ENCODE assay signal across 14 mouse cellular contexts in genomic region chr13:52481786-52482185, GRCm38 (mm10). TPM values are rescaled to one million over a fixed set of nuclear protein-coding genes. Genes with fewer than 3 reads are reported as not detected.
A peak's percentile ranks its signal among the peaks of the same experiment; 100 is the strongest.
DNase-seq lines count a peak whose midpoint lies in the region; ATAC-seq and TF ChIP-seq lines count a peak whose summit lies in the region.
"Had no signal": no experiment of that assay in that cellular context is flagged by ENCODE, and none has a peak within 500 bp of the region (broad histone marks: within the 10 kb centered on the region; RNA-seq: fewer than 3 reads in every experiment).

No protein-coding gene starts in this region.

- TF ChIP-seq POLR2A in brain, embryonic 14.5 days (IDR thresholded peaks at IDR 0.05; ENCODE audit: borderline replicate concordance, extremely low read depth, insufficient read depth, insufficient read length, poor library complexity, severe bottlenecking), result no peak

- ATAC-seq in intestine, embryonic 16.5 days, result no peak
- ATAC-seq: liver, postnatal 0 days had no signal

- no peaks in the 10 kb centered on the region for H3K36me3 ChIP-seq in intestine, embryonic 16.5 days (ENCODE audit: control insufficient read depth, insufficient read depth, low read length)
- H3K36me3 ChIP-seq: heart, embryonic 10.5 days had no signal

- 74% methylated on average over 2 of the region's 2 CpGs for WGBS in intestine, embryonic 16.5 days

- no peak overlapping the region for H3K4me2 ChIP-seq in intestine, embryonic 16.5 days (ENCODE audit: low read depth, low read length)

- peak; percentile 70 for DNase-seq in cerebellum, adult 11-12 months
- DNase-seq in cerebellum, postnatal 10 days, result no peak
- DNase-seq in Muller cell, postnatal 12 days (ENCODE audit: inconsistent ontology term), result peak; percentile 92
- peak; percentile 47 for DNase-seq in brain, embryonic 14.5 days (ENCODE audit: low read depth)
- DNase-seq in gonadal fat pad, adult 2 months (ENCODE audit: low read depth), result peak; percentile 90
- DNase-seq in kidney, postnatal 10 days, result no peak
- no peak for DNase-seq in urinary bladder, postnatal 4 days (ENCODE audit: low spot score in 2 of 2)
- DNase-seq: embryo, embryonic 11 days; heart, postnatal 4 days; liver, postnatal 0 days; thymus, postnatal 14 days had no signal

- H3K9ac ChIP-seq in intestine, embryonic 16.5 days (ENCODE audit: low read depth, low read length), result no peak overlapping the region
- H3K9ac ChIP-seq: liver, postnatal 0 days had no signal

- no peaks in the 10 kb centered on the region for H3K27me3 ChIP-seq in intestine, embryonic 16.5 days (replicated peaks; ENCODE audit: control insufficient read depth, insufficient read depth, low read length)

- no peaks in the 10 kb centered on the region for H3K9me3 ChIP-seq in intestine, embryonic 16.5 days (ENCODE audit: control insufficient read depth, low read length)
- H3K9me3 ChIP-seq: heart, embryonic 10.5 days had no signal

- no peak for TF ChIP-seq CTCF in brain, embryonic 14.5 days (IDR thresholded peaks at IDR 0.05; ENCODE audit: borderline replicate concordance, extremely low read depth, insufficient read depth, insufficient read length)

- no peaks in the 10 kb centered on the region for H3K4me1 ChIP-seq in intestine, embryonic 16.5 days (ENCODE audit: control insufficient read depth, insufficient read depth, low read length)
- H3K4me1 ChIP-seq: heart, embryonic 10.5 days had no signal

- H3K4me3 ChIP-seq in intestine, embryonic 16.5 days (ENCODE audit: low read length), result no peak overlapping the region
- H3K4me3 ChIP-seq: heart, embryonic 10.5 days; megakaryocyte, embryonic 14.5 days had no signal

- H3K27ac ChIP-seq in intestine, embryonic 16.5 days (ENCODE audit: low read length), result no peak overlapping the region
- H3K27ac ChIP-seq: heart, embryonic 10.5 days had no signal

RNA-seq across cellular contexts. Expression of gene Diras2, which starts 49.3 kb away (rescaled TPM):
- polyA plus RNA-seq in brain, embryonic 14.5 days (2012; rRNA removed), result 11.0 and 18.1 TPM in 2 replicates
- polyA plus RNA-seq in gonadal fat pad, adult 2 months (2012; rRNA removed), result 1.1 and 1.3 TPM in 2 replicates
- 0.46 and 0.47 TPM in 2 replicates for polyA plus RNA-seq in intestine, embryonic 16.5 days (2015; fragmentation: Nextera tagmentation; extraction: Ambion mirVana)

Comparison
In these comparisons a context has a peak if more than half of its experiments do, and no peak if none do; other contexts are left out.
1. DNase-seq: peak in cerebellum, adult 11-12 months (single experiment), Muller cell, postnatal 12 days (single experiment), brain, embryonic 14.5 days (single experiment) and gonadal fat pad, adult 2 months (single experiment); none in cerebellum, postnatal 10 days (0 of 2), kidney, postnatal 10 days (single experiment) and urinary bladder, postnatal 4 days (0 of 2).